Mouse (Mus musculus): ENCODE results near the gene Pkhd1. TPM values are rescaled to one million over a fixed set of nuclear protein-coding genes. Genes with fewer than 3 reads are reported as not detected.

Gene Pkhd1
- polyA plus RNA-seq, 1 experiment from 2014 or later: 0.67 TPM

- ATAC-seq (ENCODE audit: insufficient read depth) (no peak), DNase-seq (no peak)
- WGBS: 73% methylated on average over 7 of the region's 7 CpGs
- H3K9ac ChIP-seq: no peak overlapping the region
- no peaks in the 10 kb centered on the region for H3K36me3 ChIP-seq (ENCODE audit: insufficient read depth)
- no peaks in the 10 kb centered on the region for H3K4me1 ChIP-seq (ENCODE audit: insufficient read depth)
- H3K27me3 ChIP-seq (ENCODE audit: insufficient read depth, low read length): no peaks in the 10 kb centered on the region
- TF ChIP-seq CTCF (IDR thresholded peaks at IDR 0.05; ENCODE audit: low read depth): no peak
- H3K27ac ChIP-seq (ENCODE audit: low read depth): no peak overlapping the region
- H3K4me2 ChIP-seq: no peak overlapping the region
- no peaks in the 10 kb centered on the region for H3K9me3 ChIP-seq (ENCODE audit: low read depth, low read length)
- H3K4me3 ChIP-seq (ENCODE audit: low read depth, low read length): no peak overlapping the region
Measured at GRCm38 (mm10) chr1:20633276-20633869, 15.5 kb upstream of the Pkhd1 start.

- H3K27ac ChIP-seq (ENCODE audit: low read depth): no peak overlapping the region
- DNase-seq: no peak
- 80% methylated on average over 3 of the region's 3 CpGs for WGBS
Measured at GRCm38 (mm10) chr1:20624564-20624963, 6.7 kb upstream of the Pkhd1 start.

GRCm38 (mm10) chr1:20623375-20623774 lies 5.5 kb upstream of the Pkhd1 start:
- H3K9ac ChIP-seq: no peak overlapping the region
- 75% methylated on average over 4 of the region's 4 CpGs for WGBS
- DNase-seq (no peak), ATAC-seq (ENCODE audit: insufficient read depth) (no peak)
- H3K9me3 ChIP-seq (ENCODE audit: low read depth, low read length): no peaks in the 10 kb centered on the region
- no peak for TF ChIP-seq CTCF (IDR thresholded peaks at IDR 0.05; ENCODE audit: low read depth)
- no peaks in the 10 kb centered on the region for H3K27me3 ChIP-seq (ENCODE audit: insufficient read depth, low read length)
- no peaks in the 10 kb centered on the region for H3K4me1 ChIP-seq (ENCODE audit: insufficient read depth)
- no peak overlapping the region for H3K4me2 ChIP-seq
- H3K27ac ChIP-seq (ENCODE audit: low read depth): no peak overlapping the region
- no peaks in the 10 kb centered on the region for H3K36me3 ChIP-seq (ENCODE audit: insufficient read depth)
- no peak overlapping the region for H3K4me3 ChIP-seq (ENCODE audit: low read depth, low read length)

More at GRCm38 (mm10) chr1:20624564-20624963, 6.7 kb upstream of the Pkhd1 start:
- no peak overlapping the region for H3K4me3 ChIP-seq (ENCODE audit: low read depth, low read length)
- no peaks in the 10 kb centered on the region for H3K36me3 ChIP-seq (ENCODE audit: insufficient read depth)
- no peak for ATAC-seq (ENCODE audit: insufficient read depth)
- H3K4me1 ChIP-seq (ENCODE audit: insufficient read depth): no peaks in the 10 kb centered on the region
- TF ChIP-seq CTCF (IDR thresholded peaks at IDR 0.05; ENCODE audit: low read depth): no peak
- H3K4me2 ChIP-seq: no peak overlapping the region
- H3K9ac ChIP-seq: no peak overlapping the region
- no peaks in the 10 kb centered on the region for H3K9me3 ChIP-seq (ENCODE audit: low read depth, low read length)
- H3K27me3 ChIP-seq (ENCODE audit: insufficient read depth, low read length): no peaks in the 10 kb centered on the region

GRCm38 (mm10) chr1:20620611-20621010 lies 2.7 kb upstream of the Pkhd1 start:
- no peak overlapping the region for H3K4me2 ChIP-seq

GRCm38 (mm10) chr1:20619363-20619762 lies 1.5 kb upstream of the Pkhd1 start:
- no peaks in the 10 kb centered on the region for H3K9me3 ChIP-seq (ENCODE audit: low read depth, low read length)
- H3K27me3 ChIP-seq (ENCODE audit: insufficient read depth, low read length): no peaks in the 10 kb centered on the region
- H3K4me3 ChIP-seq (ENCODE audit: low read depth, low read length): no peak overlapping the region
- DNase-seq (peak; percentile 10), ATAC-seq (ENCODE audit: insufficient read depth) (peak; percentile 35; the same call in 1 of the 2 replicates)
- H3K4me1 ChIP-seq (ENCODE audit: insufficient read depth): no peaks in the 10 kb centered on the region
- H3K27ac ChIP-seq (ENCODE audit: low read depth): no peak overlapping the region
- no peak for TF ChIP-seq CTCF (IDR thresholded peaks at IDR 0.05; ENCODE audit: low read depth)
- 37% methylated on average over 3 of the region's 3 CpGs for WGBS
- no peak overlapping the region for H3K9ac ChIP-seq
- H3K36me3 ChIP-seq (ENCODE audit: insufficient read depth): no peaks in the 10 kb centered on the region
- H3K4me2 ChIP-seq: no peak overlapping the region

More at GRCm38 (mm10) chr1:20620611-20621010, 2.7 kb upstream of the Pkhd1 start:
- H3K9ac ChIP-seq: no peak overlapping the region
- no peaks in the 10 kb centered on the region for H3K9me3 ChIP-seq (ENCODE audit: low read depth, low read length)
- H3K4me3 ChIP-seq (ENCODE audit: low read depth, low read length): no peak overlapping the region
- H3K27me3 ChIP-seq (ENCODE audit: insufficient read depth, low read length): no peaks in the 10 kb centered on the region
- ATAC-seq (ENCODE audit: insufficient read depth) (no peak), DNase-seq (no peak)
- no peak for TF ChIP-seq CTCF (IDR thresholded peaks at IDR 0.05; ENCODE audit: low read depth)
- 29% methylated on average over 2 of the region's 2 CpGs for WGBS
- no peaks in the 10 kb centered on the region for H3K4me1 ChIP-seq (ENCODE audit: insufficient read depth)
- no peak overlapping the region for H3K27ac ChIP-seq (ENCODE audit: low read depth)
- no peaks in the 10 kb centered on the region for H3K36me3 ChIP-seq (ENCODE audit: insufficient read depth)

- peak; percentile 86 for TF ChIP-seq CTCF (IDR thresholded peaks at IDR 0.05; ENCODE audit: low read depth)
- DNase-seq: peak; percentile 84
- no peak for ATAC-seq (ENCODE audit: insufficient read depth)
- H3K36me3 ChIP-seq (ENCODE audit: insufficient read depth): no peaks in the 10 kb centered on the region
- H3K4me1 ChIP-seq (ENCODE audit: insufficient read depth): no peaks in the 10 kb centered on the region
- no peak overlapping the region for H3K4me3 ChIP-seq (ENCODE audit: low read depth, low read length)
- no peak overlapping the region for H3K4me2 ChIP-seq
- H3K27me3 ChIP-seq (ENCODE audit: insufficient read depth, low read length): no peaks in the 10 kb centered on the region
- H3K27ac ChIP-seq (ENCODE audit: low read depth): no peak overlapping the region
- H3K9ac ChIP-seq: no peak overlapping the region
- WGBS: 29% methylated on average over 7 of the region's 7 CpGs
- H3K9me3 ChIP-seq (ENCODE audit: low read depth, low read length): no peaks in the 10 kb centered on the region
Measured at GRCm38 (mm10) chr1:20612643-20613042, 5.2 kb downstream of the Pkhd1 start.

DNA sequence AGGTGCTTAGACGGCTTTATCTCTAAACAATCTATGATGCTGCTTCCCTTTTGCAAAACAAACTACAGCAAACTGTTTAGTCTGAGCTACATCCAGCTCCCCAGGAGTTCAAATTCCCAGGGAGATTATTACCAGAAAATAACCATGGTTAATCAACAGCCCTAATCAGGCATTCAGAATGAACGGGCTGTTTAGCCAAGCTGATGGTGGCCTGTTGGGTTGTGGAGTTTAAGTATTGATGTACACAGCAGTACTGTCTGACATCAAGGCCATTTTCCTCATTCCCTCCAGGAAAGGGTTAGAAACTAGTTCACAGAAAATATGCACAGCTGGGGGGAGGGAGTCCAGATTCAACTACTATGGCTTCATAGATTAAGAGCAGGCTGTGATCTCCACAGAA lies 12.4 kb downstream of the Pkhd1 start:
- H3K9me3 ChIP-seq (ENCODE audit: low read depth, low read length): no peaks in the 10 kb centered on the region
- H3K4me2 ChIP-seq: no peak overlapping the region
- H3K4me1 ChIP-seq (ENCODE audit: insufficient read depth): no peaks in the 10 kb centered on the region
- H3K27ac ChIP-seq (ENCODE audit: low read depth): no peak overlapping the region
- H3K27me3 ChIP-seq (ENCODE audit: insufficient read depth, low read length): no peaks in the 10 kb centered on the region
- no peak overlapping the region for H3K9ac ChIP-seq
- H3K4me3 ChIP-seq (ENCODE audit: low read depth, low read length): no peak overlapping the region
- no peaks in the 10 kb centered on the region for H3K36me3 ChIP-seq (ENCODE audit: insufficient read depth)
- 79% methylated on average over 2 of the region's 2 CpGs for WGBS
- DNase-seq: no peak
- no peak for ATAC-seq (ENCODE audit: insufficient read depth)
- no peak for TF ChIP-seq CTCF (IDR thresholded peaks at IDR 0.05; ENCODE audit: low read depth)

Data from lung, embryonic 14.5 days (tissue).